Mouse (Mus musculus): ENCODE measurements at regions not wholly inside any gene's neighbourhood (a gene's known extent, or its start where the extent isn't known, plus 50 kb on each side); places are given as distances from the start of the nearest gene placed in this dataset.

GRCm38 (mm10) chr16:76524921-76525320 lies 151.3 kb upstream of the Nrip1 start:
- TF ChIP-seq POLR2A (IDR thresholded peaks at IDR 0.05; ENCODE audit: low read depth, low read length) = no peak
- no peak for TF ChIP-seq CTCF (IDR thresholded peaks at IDR 0.05; ENCODE audit: extremely low read depth, insufficient read length, insufficient replicate concordance, low read depth, low read length)
- WGBS = 54% methylated on average over 4 of the region's 4 CpGs

DNA sequence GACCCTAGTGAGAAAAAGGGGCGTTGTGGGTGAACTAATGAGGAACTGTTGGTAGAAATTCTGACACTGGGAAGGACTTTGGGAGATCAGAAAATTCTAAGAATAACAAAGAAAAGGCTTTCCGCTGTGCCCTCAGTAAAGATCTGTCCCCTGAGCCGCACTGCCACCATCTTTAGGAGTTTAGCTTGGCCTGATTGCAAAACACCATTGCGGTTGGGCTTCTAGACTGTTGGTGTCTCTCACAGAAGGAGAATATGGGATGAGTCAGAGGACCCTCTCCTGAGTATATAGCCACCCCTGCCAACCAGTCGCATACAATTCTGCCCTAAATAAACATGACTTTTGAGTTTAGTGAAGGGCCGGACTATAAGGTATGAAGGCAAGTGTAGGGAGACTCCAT lies 147.5 kb upstream of the Nrip1 start:
- Histone ChIP-seq H3K4me1 (ENCODE audit: control insufficient read depth, insufficient read depth, insufficient read length, low read length) (no peaks in the 10 kb centered on the region), H3K36me3 (ENCODE audit: control insufficient read depth, insufficient read depth, low read length) (no peaks in the 10 kb centered on the region), H3K27ac (ENCODE audit: insufficient read depth, low read depth, low read length) (no peak overlapping the region), H3K27me3 (ENCODE audit: control insufficient read depth, insufficient read depth, low read length) (no peaks in the 10 kb centered on the region), H3K4me3 (ENCODE audit: low read depth, low read length) (no peak overlapping the region)
- WGBS = 96% methylated on average over 6 of the region's 6 CpGs
- TF ChIP-seq CTCF (IDR thresholded peaks at IDR 0.05; ENCODE audit: extremely low read depth, insufficient read length, insufficient replicate concordance, low read depth, low read length) (no peak), POLR2A (IDR thresholded peaks at IDR 0.05; ENCODE audit: low read depth, low read length) (no peak)

More at GRCm38 (mm10) chr16:76524921-76525320, 151.3 kb upstream of the Nrip1 start:
- no peaks in the 10 kb centered on the region for H3K36me3 ChIP-seq (ENCODE audit: control insufficient read depth, insufficient read depth, low read length)
- no peaks in the 10 kb centered on the region for H3K27me3 ChIP-seq (ENCODE audit: control insufficient read depth, insufficient read depth, low read length)
- no peak overlapping the region for H3K27ac ChIP-seq (ENCODE audit: insufficient read depth, low read depth, low read length)
- no peak overlapping the region for H3K4me3 ChIP-seq (ENCODE audit: low read depth, low read length)
- no peaks in the 10 kb centered on the region for H3K4me1 ChIP-seq (ENCODE audit: control insufficient read depth, insufficient read depth, insufficient read length, low read length)

DNA sequence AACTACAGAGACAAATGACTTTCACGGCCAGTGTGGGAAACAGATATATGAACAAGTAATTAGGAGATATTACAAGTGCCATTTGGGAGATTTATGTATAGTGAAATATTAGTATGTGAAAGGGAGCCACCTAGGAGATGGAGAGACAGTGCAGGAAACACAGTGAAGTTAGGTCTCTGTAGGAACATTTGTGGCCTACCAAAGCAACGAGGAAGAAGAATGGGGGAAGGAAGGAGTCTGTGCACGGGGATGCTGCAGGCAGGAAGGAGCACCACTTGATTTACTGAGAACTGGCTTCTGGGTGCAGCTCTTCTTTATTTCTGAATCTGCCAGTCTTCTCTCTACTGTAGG lies 147.0 kb upstream of the Nrip1 start:
- Histone ChIP-seq H3K4me1 (ENCODE audit: control insufficient read depth, insufficient read depth, insufficient read length, low read length) (no peaks in the 10 kb centered on the region), H3K36me3 (ENCODE audit: control insufficient read depth, insufficient read depth, low read length) (no peaks in the 10 kb centered on the region), H3K27me3 (ENCODE audit: control insufficient read depth, insufficient read depth, low read length) (no peaks in the 10 kb centered on the region), H3K4me3 (ENCODE audit: low read depth, low read length) (no peak overlapping the region), H3K27ac (ENCODE audit: insufficient read depth, low read depth, low read length) (no peak overlapping the region)
- no peak for TF ChIP-seq POLR2A (IDR thresholded peaks at IDR 0.05; ENCODE audit: low read depth, low read length)
- no peak for TF ChIP-seq CTCF (IDR thresholded peaks at IDR 0.05; ENCODE audit: extremely low read depth, insufficient read length, insufficient replicate concordance, low read depth, low read length)
- WGBS = 73% methylated on average over 3 of the region's 3 CpGs

- Histone ChIP-seq H3K27ac (ENCODE audit: insufficient read depth, low read depth, low read length) (no peak overlapping the region), H3K4me1 (ENCODE audit: control insufficient read depth, insufficient read depth, insufficient read length, low read length) (no peaks in the 10 kb centered on the region), H3K36me3 (ENCODE audit: control insufficient read depth, insufficient read depth, low read length) (no peaks in the 10 kb centered on the region), H3K27me3 (ENCODE audit: control insufficient read depth, insufficient read depth, low read length) (no peaks in the 10 kb centered on the region), H3K4me3 (ENCODE audit: low read depth, low read length) (no peak overlapping the region)
- WGBS = 83% methylated on average over 10 of the region's 10 CpGs
- TF ChIP-seq CTCF (IDR thresholded peaks at IDR 0.05; ENCODE audit: extremely low read depth, insufficient read length, insufficient replicate concordance, low read depth, low read length) = no peak
- no peak for TF ChIP-seq POLR2A (IDR thresholded peaks at IDR 0.05; ENCODE audit: low read depth, low read length)
Observed at GRCm38 (mm10) chr16:76519911-76520642, 146.4 kb upstream of the Nrip1 start.

GRCm38 (mm10) chr16:76510861-76511260 lies 137.2 kb upstream of the Nrip1 start:
- Histone ChIP-seq H3K4me3 (ENCODE audit: low read depth, low read length) (no peak overlapping the region), H3K4me1 (ENCODE audit: control insufficient read depth, insufficient read depth, insufficient read length, low read length) (no peaks in the 10 kb centered on the region; the same call in 1 of the 2 replicates), H3K27me3 (ENCODE audit: control insufficient read depth, insufficient read depth, low read length) (no peaks in the 10 kb centered on the region), H3K36me3 (ENCODE audit: control insufficient read depth, insufficient read depth, low read length) (no peaks in the 10 kb centered on the region), H3K27ac (ENCODE audit: insufficient read depth, low read depth, low read length) (no peak overlapping the region)
- WGBS = 64% methylated on average over 8 of the region's 8 CpGs
- TF ChIP-seq POLR2A (IDR thresholded peaks at IDR 0.05; ENCODE audit: low read depth, low read length) = no peak
- no peak for TF ChIP-seq CTCF (IDR thresholded peaks at IDR 0.05; ENCODE audit: extremely low read depth, insufficient read length, insufficient replicate concordance, low read depth, low read length)

- Histone ChIP-seq H3K36me3 (ENCODE audit: control insufficient read depth, insufficient read depth, low read length) (no peaks in the 10 kb centered on the region), H3K4me3 (ENCODE audit: low read depth, low read length) (no peak overlapping the region), H3K4me1 (ENCODE audit: control insufficient read depth, insufficient read depth, insufficient read length, low read length) (no peaks in the 10 kb centered on the region; the same call in 1 of the 2 replicates), H3K27me3 (ENCODE audit: control insufficient read depth, insufficient read depth, low read length) (no peaks in the 10 kb centered on the region), H3K27ac (ENCODE audit: insufficient read depth, low read depth, low read length) (no peak overlapping the region)
- TF ChIP-seq CTCF (IDR thresholded peaks at IDR 0.05; ENCODE audit: extremely low read depth, insufficient read length, insufficient replicate concordance, low read depth, low read length) (no peak), POLR2A (IDR thresholded peaks at IDR 0.05; ENCODE audit: low read depth, low read length) (no peak)
- WGBS = 78% methylated on average over 6 of the region's 6 CpGs
Observed at GRCm38 (mm10) chr16:76509109-76509650, 135.6 kb upstream of the Nrip1 start.

- no peak overlapping the region for H3K4me3 ChIP-seq (ENCODE audit: low read depth, low read length)
- H3K4me1 ChIP-seq (ENCODE audit: control insufficient read depth, insufficient read depth, insufficient read length, low read length) = no peaks in the 10 kb centered on the region; the same call in 1 of the 2 replicates
- H3K27me3 ChIP-seq (ENCODE audit: control insufficient read depth, insufficient read depth, low read length) = no peaks in the 10 kb centered on the region
- TF ChIP-seq CTCF (IDR thresholded peaks at IDR 0.05; ENCODE audit: extremely low read depth, insufficient read length, insufficient replicate concordance, low read depth, low read length) (no peak), POLR2A (IDR thresholded peaks at IDR 0.05; ENCODE audit: low read depth, low read length) (no peak)
- no peaks in the 10 kb centered on the region for H3K36me3 ChIP-seq (ENCODE audit: control insufficient read depth, insufficient read depth, low read length)
- WGBS = 35% methylated on average over 5 of the region's 5 CpGs
- no peak overlapping the region for H3K27ac ChIP-seq (ENCODE audit: insufficient read depth, low read depth, low read length)
Observed at GRCm38 (mm10) chr16:76507191-76507746, 133.6 kb upstream of the Nrip1 start.
